Mouse (Mus musculus) cerebellum, postnatal 25 days (tissue): Measurements from ENCODE around the gene Ell.
A peak's percentile ranks its signal among the peaks of the same experiment; 100 is the strongest.

Experiments used
- DNase-seq, 2 experiments: peaks; one replicate each; pipeline ENCODE4 v3.0.0; 2021; ENCODE audit warnings: mixed read lengths in 2 of 2

The Ell gene

DNA sequence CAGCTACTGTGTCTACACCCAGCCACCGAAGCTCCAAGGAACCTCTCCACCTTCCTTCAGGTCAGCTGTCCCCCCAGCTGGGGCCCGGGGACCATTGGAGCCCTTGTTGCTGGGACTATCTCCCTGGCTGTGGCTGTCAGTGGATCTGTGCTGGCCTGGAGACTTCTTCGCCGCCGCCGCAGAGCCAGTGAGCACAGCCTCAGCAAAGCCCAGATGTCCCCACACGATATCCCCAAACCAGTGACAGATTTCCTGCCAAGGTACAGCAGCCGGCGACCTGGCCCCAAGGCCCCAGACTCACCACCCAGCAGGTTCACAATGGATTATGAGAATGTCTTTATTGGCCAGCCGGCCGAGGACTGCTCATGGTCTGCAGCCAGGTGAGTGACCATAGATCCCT is 78.7 kb downstream of the Ell start:
- no peak for DNase-seq

- DNase-seq = no peak
Observed at GRCm38 (mm10) chr8:70618888-70619334, 79.7 kb downstream of the Ell start.

DNA sequence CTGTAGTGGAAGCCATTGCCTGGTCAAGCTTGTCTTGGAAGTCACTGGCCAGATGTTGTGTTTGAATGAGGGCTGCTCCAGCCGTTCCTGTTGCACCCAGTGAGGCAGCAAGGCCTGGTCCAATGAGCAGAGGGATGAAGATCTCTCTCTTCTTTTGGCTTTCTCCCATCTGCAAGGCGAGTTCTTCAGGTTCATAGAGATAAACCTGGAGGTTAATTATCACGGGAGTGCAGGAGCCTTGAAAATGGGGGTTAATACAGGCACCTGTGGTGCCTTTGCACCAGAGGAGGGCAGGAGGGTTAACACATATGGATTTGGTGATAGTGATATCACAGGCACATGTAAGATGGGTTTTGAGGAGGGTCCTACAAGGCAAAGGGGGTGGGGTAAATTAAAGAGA is 83.0 kb downstream of the Ell start:
- no peak for DNase-seq

DNA sequence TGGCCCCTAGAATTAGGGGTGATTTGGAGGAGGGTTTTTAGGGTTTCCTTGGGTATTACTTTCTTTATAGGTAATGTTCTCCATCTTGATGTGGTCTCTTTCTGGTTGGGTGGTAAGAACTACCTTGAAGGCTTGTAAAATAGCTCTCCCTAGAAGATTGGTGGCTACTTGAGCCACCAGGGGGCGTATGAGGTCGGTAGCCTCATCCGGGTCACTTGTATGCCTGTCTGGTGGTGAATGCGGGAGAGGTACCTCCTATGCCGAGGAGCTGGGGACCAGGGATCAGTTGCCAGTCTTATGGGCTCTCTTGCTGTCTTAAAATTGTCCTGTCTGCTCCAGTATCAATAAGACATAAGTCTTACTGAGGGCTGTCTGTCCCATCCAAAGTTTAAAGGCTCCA is 85.8 kb downstream of the Ell start:
- peak; percentile 34 to 68 for DNase-seq

DNA sequence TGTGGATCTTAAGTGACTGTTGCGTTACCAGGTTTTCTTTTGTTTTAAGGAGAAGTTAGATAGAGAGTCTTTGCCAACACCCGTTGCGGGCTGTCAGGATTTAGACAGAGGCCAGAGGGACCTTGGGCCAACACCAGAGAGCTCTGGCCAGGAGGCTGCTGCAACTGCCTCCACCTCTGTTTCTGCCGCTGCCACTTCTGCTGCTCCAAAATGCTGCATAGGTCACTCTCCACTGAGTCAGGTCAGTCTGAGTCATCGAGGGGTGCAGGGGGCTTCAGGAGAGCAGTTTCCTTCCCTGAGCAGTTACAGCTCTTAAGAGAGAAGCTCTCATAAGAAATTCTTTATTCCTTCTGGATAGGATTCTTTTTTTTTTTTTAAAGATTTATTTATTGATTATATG is 87.8 kb downstream of the Ell start:
- no peak for DNase-seq

GRCm38 (mm10) chr8:70628986-70629490 is 89.8 kb downstream of the Ell start:
- no peak for DNase-seq

DNA sequence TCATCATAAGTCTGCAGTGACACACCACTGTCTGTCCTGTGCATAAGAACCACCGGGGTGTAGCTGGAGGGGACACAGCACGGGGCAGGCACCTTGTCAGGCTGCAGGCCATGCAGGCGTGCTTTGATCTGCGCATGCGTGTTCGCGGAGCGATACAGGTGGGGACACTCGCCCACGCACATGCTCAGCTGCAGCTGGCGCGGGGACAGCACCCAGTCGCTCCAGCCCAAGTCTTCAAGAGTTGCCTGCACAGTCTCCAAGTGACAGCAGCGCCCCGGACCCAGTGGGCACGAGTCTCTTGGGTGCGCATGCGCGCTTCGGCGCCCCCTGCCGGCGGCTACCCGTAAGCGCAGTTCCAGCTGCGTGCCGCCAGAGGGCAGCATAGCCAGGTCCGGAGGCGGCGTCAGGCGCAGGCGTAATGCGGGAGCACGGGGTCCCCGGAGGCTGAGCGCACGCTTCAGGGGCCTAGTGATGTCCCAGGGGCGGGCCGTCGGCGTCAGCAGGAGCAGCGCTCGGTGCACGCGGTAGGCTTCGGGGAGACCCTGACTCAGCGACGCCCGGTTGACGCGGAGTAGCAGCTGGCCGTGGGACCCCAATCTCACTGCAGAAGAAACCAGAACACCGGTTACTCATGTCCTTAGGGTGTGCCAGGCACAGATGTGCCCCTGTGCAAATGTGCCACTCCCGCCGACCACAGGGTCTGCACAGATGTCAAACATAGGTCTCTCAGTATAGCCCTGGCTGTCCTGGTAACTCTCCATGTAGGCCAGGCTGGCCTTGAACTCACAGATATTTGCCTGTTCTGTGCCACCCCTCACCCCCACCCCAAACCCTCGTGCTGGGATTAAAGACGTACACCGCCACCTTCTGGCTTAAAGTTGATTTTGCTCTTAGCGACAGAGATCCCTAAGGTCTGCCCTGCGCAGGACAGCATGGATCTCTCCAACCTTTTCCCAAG is 90.6 kb downstream of the Ell start:
- peak; percentile 92 to 96 for DNase-seq

DNA sequence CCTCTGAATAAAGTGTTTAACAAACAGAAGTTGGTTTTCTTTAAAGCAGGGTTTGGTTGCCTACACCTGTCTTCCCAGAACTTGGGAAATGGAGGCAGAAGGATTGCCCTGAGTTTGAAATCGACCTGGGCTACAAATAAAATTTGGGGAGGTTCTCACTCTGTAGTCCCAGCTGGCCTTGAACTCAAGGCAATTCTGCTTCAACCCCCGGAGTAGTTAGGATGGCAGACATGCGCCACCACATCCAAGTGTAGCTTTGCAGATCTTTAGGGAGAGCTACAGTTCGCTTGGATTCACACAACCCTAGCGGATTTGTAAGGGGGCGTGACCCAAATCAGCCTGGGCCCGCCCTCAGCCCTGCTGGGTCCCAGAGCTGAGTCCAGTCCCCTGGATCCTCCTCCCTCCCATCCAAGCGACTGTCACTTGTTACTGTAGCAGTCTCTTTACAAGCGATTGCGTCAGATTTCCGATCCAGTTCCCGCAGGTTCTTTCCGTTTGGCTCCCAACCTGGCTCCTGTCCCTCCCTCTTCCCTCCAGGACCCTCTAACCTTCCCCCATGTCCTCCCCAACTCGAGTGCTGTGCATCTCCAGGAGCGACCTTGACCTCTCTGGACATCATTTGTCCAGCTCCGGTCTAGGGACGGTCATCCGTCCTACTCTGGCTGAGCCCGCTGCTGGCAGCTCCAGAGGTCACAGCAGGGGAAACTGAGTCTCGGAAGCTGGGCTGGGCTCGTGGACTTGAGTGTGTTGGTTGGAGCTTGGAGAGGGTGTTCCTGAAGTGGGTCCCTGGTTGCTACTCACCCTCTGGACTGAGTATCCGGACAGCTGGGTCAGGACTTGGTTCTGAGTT is 91.5 kb downstream of the Ell start:
- peak in 1 of 2 experiments; percentile 33 for DNase-seq

DNA sequence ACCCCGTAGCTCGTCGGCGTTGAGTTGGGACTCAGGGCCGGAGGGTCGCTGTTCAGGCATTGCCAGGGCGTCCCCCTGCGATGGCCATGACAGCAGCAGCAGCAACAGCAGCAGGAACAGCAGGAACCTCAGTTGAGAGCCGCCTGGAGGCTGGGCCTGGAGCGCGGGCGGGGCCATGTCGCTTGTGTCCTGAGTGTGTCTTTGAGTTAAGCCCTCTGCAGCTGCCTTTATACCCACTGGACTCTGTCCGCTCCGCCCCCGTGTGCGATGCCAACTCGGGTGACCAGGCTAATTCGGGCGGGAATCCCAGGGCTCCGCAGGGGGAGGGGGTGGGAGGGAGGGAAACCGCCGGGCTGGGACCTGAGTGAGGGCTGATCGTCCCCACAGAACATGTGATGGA is 92.2 kb downstream of the Ell start:
- peak in 1 of 2 experiments; percentile 30 for DNase-seq

GRCm38 (mm10) chr8:70632346-70632892 is 93.2 kb downstream of the Ell start, which contains the start of gene Gdf15:
Gene Gdf15 (minus strand): TSS chr8:70632456.
- no peak for DNase-seq

GRCm38 (mm10) chr8:70634066-70634465 is 94.8 kb downstream of the Ell start:
- DNase-seq = no peak

DNA sequence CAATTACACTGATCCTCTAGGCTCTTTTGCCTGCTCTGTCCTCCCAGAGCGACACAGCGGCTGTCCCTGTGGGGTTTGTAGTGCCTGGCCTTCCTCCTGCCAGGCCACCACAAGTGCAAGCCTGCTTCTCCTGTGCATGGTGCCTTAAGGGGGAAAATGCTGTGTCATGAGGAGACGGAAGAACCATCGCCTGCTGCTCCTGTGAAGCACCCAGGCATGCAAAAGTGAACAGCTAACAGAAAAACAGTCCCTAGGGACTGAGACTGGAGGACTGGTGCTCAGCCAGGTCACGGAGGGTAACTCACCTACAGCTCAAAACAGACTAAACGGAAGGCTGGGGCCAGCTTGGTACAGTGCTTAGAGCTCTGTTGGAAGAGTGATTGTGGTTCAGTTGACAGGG is 96.3 kb downstream of the Ell start:
- DNase-seq = no peak

DNA sequence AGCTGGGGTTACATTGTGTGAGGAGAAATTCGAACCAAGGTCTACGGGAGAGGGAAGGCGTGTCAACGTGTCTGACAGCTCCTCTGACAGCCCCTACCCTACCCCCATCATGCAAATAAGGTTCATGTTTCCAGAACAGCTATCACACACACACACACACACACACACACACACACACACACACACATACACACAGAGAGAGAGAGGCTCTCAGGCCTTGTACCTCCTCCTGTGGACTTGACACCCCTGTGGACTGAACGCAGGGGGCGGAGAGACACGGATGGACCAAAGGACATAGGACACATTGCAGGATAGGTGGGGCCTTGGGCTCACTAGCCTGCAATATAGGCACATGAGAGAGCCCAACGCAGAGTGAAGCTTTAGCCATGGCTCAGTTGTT is 97.6 kb downstream of the Ell start:
- no peak for DNase-seq

DNA sequence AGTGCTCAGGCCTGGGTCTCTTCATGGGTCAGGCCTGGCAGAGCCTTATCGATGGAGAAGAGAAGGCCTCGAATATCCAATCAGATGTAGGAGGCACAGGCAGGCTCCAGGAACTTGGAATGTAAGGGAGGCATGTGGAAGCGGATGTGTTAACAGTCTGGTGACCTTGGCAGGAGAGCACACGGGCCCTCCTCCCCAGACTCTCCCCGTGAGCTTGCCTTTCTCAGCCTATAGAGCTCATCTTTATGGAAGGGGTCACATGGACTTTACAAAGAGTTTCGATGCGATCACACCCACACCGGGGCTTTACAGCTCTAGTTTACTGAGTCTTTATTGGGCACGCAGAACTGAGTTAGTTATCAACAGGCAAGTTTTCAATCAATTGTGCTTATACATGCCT is 99.5 kb downstream of the Ell start:
- no peak for DNase-seq
